Mouse (Mus musculus) spleen, postnatal 36 days (tissue): ENCODE data around the gene Obsl1.
A peak's percentile ranks its signal among the peaks of the same experiment; 100 is the strongest.

Experiments
- DNase-seq, 2 experiments: peaks; one replicate each; pipeline ENCODE4 v3.0.0; 2022; ENCODE audit warnings: low spot score in 2 of 2, mixed read lengths in 1 of 2

The Obsl1 gene

DNA sequence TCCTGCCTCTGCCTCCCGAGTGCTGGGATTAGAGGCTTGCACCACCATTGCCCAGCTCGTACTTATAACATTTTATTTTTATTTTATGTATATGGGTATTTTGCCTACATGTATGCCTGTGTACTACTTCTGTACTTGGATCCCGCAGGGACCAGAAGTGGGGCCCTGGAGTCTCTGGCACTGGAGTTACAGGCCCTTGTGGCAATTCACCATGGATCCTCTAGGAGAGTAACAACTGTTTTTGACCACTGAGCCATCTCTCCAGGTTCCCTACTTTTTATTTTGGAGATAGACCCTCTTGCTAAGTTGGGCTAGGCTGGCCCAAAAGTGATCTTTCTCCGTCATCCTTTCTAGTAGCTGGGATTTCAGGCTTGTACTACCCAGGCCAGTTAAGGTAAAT, 12.2 kb upstream of the Obsl1 start:
- no peak for DNase-seq

DNA sequence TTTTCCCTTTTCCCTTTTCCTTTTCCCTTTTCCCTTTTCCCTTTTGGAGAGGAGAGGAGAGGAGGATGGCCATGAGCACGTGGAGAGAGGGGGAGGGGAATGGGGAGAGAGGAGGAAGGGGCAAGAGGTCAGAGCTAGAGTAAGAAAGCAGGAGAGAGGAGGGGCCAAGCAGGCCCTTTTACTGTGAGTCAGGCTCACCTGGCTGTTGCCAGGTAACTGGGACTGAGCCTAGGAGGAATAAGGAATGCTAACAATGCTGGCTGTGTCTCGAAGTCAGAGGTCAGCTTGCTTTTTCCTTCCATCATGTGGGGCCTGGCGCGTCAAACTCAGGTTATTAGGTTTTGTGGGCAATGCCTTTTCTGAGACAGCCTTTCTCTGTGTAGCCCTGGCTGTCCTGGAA, 11.7 kb upstream of the Obsl1 start:
- no peak for DNase-seq

DNA sequence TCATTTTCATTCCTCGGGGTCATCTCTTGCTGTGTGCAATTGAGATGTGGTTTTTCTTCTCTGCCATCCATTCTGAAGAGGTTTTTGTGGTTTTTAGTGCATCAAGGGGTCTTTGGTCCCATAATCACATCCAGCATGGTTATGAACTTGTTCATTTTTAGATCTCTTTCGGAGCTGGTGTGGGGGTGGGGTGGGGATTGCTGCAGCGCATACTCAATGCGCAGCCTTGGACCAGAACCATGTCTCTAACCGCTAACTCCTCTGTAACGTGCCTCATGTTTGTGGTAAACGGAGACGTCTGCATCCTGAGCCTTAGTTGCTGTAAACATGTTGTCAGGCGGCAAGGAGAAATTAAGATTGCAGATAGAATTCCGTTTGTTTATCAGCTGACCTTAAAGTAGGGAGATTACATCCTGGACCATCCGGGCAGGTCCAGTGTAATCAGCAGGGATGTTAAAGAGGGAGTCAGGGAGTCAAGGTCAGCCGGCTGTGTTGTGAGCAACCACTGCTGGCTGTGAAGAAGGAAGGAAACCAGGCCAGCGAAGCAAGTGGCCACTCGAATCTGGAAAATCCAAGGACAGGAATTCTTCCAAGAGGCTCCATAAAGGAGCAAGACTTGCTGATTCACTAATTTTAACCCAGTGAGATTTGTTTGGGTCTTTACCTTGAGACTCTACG, 10.6 kb upstream of the Obsl1 start:
- no peak for DNase-seq

DNA sequence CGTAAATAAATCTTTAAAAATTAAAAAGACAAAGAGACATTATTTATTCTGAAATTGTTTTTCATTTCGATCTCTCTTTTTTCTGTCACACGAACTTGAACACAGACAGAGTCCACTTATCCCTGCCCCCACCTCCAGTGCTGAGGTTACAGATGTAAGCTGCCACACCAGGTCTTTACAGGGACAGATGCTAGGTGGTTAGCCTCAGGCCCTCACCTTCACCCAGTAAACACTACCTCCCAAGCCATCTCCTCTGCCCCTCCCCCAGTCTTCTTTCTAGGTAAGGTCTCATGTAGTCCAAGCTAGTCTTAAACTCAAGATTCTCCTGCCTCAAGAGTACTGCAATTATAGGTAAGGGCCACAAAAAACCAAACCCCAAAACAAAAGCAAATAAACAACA, 6.3 kb upstream of the Obsl1 start:
- no peak for DNase-seq

DNA sequence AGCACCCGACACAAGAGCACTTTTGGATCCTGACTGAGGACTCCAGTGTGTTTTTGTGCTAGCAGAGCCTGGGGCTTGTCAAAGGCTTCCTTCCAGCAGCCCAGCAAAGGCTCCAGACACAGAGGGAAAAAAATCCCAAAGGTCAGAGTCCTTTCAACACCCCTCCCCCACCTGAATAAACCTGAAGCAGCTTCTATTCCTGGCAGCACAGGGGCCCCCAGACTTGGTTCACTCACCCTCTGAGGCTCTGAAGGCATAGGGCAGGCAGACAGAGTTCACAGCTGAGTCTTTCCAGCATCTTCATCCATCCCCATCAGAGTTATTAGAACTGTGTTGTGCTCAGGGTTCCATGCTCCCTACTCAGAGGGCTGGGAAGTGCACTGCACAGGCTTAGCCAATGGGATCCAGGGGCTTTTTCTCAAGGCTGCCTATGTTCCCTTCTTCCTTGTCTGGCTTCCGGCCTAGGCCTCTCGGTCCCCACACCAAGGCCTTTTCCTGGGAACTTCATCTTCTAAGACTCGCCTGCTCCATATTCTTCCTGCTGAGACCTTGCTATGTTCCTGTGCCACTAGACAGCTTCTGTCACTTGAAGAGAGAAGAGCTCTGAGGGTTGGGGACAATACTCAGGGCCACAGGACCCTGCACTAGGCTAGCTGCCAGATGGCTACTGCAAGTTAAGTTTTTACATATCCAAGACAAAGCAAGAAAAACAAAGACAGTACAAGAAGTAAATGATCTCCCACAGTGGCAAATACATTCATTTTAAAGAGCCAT, 5.4 kb upstream of the Obsl1 start:
- no peak for DNase-seq

DNA sequence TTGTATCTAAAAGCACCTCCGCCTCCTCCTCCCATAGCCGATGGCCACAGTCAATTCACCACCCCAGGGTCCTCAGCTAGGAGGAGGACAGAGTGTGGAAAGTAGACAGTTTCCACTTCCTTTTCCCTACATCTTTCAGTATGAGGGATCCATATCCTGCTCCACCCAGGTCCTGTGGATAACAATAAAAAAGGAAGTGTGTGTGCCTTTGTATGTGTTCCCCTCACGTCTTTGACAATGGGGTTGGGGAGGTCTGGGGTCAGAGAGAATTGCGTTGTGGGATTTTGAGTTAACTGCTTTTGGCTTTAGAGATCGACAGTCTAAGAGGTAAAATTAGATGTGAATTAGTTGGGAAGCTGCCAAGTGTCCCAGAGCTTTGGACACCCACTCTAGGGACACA, 3.9 kb upstream of the Obsl1 start:
- DNase-seq, result no peak

DNA sequence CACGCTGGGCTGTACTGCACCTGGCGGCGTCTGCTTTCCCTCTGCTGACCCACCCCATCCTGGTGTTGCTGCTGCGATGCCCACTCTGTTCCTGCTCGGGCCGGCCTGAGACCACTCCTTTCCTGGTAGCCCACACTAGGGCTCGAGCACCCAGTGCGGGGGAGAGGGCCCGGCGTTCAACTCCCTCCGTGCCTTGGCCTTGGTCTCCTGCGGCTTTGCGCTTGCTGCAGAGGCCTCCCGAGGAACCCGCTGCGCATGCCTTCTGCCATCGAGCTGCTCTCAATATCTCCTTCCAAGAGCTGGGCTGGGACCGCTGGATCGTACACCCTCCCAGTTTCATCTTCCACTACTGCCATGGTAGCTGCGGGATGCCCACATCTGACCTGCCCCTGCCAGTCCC, 3.3 kb upstream of the Obsl1 start:
- no peak for DNase-seq

DNA sequence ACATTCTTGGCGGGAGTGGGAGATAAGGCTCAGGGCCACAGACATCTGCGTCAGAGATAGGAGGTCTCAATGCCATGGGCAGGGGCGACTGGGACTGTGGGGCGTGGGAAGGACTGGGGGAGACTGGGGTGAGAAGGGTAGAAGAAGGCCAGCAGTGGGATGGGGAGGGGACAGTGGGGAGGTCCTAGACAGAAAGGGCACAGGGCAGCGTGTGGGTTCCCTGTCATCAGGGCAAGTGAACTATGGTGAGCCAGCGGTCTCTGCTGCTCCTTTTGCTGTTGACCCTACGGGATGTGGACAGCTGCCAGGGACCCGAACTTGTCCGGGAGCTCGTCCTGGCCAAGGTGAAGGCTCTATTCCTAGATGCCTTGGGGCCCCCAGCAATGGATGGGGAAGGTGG, 754 bp upstream of the Obsl1 start, which contains the start of gene Inha:
Gene Inha (plus strand): TSS at position 72 of the 400 bp plus-strand sequence.
- no peak for DNase-seq

DNA sequence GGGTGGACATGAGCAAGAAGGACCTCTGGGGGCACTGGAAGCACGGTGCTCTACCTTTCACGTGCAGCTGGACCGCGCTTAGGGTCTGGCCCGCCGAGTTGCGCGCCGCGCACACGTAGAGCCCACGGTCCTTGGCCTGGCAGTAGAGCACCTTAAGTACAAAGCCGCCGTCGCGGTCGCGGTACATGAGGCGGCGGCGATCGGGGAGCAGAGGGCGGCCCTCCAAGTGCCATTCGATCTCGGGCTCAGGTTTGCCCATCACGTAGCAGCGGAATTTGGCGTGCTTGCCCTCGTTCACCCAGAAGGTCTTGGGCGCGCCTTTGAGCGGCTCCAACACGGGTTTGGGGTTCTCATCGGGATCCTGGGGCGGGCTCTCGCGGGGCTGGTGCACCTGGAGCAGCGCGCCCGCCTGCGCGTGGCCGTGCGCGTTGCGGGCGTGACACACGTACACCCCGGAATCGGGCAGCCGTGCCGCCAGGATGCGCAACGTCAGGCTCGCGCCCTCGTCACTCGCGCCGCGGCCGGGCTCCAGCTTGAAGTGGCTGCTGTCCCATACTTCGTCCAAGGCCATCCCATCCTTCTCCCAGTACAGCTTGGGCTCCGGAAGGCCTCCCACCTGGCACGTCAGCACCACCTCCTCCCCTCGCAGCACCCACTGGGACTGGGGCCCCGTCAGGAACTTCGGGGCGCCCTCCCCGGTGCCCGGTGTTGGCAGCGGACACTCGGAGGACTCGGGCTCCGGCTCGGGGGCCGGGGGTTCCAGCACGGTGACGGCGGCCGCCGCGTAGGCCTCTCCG, 895 bp downstream of the Obsl1 start:
- no peak for DNase-seq

DNA sequence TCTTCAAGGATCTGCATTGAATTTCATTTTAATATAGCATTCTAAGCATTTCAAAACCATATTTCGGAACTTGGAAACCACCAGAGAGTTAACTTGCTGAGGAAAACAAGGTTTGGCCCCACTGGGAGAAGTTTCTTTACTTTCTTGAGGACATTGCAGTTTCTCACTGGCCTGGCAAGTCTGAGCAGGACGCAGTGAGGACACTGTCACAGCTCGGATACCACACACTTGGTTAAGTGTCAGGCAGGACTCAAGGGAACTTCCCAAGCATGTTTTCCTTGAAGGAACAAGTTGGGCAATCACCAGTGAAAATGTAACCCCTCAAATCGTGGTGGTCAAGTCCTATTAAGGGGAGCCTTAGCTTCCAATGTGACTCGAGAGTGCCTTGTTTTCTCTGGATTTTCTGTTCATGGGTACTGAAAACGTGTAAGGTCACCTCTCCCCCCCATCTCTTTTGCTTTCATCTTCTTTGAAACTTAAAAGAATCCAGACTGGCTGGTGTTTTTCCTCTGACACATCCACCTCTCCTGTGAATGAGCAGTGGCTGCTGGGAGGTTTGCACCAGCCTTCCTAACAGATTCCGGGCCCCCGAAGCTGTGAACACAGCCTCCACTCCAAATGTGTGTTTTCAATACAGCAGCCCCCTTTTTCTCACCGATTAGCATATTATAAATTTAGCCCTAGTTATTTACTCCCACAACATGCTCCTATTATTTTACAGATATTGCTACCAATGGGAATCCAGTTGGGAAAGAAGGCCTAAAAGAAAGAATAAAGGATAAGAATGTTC, 1.8 kb downstream of the Obsl1 start:
- DNase-seq, result no peak

DNA sequence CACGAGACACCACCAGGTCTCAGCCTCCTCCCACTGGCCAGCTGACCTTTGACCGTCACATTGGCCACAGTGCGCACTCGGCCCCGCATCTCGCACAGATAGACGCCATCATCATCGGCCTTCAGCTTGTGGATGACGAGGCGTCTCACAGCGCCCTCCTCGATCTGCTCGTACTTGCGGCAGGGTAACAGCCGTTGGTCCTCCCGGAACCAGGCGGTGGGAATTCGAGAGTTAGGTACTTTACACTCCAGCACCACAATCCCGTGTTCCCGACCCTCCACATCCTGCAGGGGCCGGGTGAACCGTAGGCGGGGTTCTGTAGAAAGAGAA, 2.6 kb downstream of the Obsl1 start:
- DNase-seq, result no peak

DNA sequence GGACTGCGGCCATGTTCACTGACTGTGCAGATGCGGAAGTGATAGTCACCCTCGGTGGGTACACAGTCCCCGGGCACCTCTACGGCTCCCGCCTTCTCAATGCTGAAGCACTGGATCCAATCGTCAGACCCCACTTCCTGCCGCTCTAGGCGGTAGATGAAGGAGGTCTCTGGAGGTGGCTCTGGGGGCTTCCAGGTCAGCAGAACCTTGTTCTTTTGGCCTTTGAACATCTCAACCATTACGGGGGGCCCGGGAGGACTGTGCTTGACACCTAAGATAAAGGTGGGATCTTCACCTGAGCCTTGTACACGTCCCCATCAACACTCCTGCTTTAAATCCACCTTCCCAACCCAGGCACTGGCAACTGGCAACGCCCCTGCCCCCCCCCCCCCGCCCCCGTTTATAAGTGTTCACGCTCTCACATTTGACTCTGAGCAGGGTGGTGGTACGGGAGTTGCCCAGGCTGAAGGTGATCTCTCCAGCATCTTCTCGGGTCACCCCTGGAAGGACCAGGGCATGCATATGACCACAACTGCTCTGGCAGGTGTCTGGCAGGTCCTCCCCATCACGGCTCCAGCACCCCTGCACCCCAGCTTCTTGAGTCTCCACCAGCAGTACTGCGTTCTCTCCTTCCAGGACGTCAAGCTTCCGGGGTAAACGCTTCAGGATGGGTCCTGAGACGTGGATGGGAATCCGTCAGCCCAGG, 3.2 kb downstream of the Obsl1 start:
- DNase-seq, result no peak

DNA sequence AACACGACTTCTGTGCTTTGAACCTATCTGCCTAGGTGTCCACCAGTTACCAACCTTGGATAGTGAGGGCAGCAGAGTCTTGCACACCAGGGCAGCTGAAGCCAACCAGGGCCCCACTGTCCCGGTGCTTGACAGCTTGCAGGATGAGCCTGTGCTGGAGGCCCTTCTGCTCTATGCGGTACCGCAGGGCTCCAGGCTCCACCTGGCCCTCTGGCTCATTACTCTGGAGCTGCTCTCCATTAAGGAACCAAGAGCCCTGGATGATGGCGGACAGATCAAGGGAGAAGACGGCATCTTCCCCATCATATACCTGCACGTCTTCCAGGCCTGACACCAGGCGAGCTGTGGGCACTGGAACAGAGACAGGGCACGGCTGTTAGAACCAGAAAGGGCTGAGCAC, 4.3 kb downstream of the Obsl1 start:
- no peak for DNase-seq

DNA sequence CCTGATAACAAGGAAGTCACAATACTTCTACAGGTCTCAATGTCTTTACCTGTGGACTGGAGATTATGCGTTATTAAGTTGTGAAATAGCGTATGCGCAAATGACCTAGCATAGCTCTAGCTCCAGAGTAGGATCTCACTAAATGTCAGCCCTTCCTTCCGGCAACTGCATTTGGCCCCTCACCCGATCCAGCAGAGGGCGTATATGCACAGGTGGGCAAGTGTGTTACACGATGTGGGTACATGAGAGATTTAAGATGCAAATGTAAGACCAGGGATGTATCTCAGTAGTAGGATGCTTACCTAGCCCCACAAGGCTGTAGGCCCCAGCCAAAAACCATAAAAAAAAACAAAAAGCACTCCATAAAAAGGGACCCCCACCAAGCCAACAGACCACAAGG, 6.8 kb downstream of the Obsl1 start:
- no peak for DNase-seq

DNA sequence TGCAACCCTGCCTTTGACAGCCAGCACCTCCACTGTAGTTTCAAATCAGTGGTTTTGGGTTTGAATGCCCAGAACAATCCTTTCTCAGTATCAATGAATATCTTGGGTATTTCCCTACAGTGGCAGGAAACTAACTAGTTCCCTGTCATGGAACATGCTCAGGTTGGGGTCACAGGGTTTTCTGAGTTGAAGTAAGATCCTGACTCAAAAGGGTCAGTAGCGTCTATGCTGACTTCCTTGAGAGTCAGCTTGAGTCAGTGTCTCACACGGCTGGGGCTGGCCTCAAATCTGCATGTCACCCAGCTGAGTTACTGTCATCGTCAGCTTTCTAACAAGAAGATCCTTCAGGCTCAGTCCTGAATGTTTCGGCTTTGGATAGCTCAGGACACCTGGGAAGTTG, 7.4 kb downstream of the Obsl1 start:
- no peak for DNase-seq

DNA sequence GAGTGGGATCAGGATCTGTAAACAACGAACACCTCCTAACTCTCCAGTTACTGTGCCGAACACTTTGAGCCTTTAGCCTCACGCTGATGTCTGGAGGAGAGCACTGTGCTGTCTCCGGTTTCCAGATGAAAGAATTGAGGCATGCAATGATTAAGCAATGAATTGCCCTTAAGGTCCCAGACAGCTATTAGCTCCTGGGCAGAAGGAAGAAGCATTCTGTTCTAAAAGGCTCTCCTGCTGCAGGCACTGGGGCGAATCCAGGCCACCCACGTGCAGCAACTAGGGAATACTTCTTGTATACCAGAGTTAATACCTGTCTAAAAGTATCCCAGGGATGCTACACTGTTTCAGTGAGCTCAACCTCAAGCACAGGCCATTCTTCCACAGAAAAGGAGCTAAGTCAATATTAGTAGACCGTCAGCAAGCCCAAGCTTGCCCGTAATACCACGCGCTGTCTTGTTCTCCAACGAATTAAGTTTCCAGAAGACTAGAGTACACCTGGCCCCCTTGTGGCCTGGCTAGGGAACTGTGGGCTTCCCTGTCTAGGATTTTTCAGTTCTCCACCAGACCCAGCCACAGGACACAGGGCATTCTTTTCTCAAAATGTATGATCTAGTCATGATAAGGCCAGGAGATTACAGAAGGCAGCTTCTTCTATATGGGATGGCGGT, 11.2 kb downstream of the Obsl1 start:
- no peak for DNase-seq

DNA sequence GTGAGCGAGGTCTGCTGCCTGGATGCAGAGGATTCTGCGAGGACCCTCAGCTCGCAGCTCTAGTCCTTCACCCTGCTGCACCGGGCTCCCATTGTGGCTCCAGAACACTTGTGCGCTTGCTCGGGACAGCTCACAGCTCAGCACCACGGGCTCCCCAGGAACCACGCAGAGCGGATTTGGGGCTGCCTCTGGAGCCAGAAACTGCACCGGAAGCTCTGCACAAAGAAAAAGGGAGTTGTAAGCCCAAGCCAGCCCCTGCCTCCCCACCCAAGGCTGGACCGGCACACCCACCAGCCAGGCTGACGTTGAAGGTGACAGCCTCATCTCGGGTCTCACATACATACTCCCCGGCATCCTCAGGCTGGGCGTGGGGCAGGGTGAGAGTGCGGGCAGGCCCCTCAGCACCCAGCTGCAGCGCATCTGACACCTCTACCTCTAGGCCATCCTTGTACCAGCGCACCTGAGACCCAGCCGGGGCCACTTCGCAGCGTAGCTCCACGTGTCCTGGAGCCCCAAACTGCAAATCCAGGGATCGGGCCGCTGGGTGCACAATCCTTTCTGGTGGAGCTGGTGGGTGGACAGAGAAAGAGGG, 13.6 kb downstream of the Obsl1 start:
- DNase-seq, result no peak

DNA sequence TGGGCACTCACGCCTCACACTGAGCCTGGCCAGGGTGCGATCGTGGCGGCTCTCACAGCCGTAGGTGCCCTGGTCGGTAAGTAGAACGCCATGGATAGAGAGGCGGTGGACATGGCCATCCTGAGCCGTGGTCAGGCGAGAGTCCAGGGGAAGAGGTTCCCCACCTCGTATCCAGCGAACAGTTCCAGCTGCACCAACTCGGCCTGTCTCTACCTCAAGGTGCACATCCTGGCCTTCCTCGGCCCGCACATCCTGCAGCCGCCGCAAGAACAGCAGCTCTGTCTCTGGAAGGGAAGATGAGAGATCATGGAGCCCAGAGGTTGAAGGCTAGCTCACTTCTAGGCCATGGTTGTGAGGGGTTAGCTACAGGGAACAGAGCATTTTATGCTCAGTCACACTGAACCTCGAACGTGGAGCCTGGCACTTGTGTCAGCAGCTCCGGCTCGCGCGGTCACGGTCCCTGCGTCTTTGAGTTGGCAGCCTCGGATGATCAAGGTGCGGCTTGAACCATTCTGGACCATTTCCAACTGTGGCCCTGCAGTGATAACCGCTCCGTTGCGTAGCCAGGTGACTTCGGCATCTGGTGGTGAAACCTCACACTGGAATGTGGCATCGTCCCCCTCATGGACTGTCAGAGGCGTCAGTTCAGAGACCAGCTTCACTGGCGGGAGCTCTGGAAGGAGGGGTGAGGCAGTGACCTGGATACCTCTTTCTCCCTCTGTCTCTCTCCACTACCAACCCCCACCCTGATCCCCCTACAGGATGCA, 15.3 kb downstream of the Obsl1 start:
- DNase-seq, result no peak

DNA sequence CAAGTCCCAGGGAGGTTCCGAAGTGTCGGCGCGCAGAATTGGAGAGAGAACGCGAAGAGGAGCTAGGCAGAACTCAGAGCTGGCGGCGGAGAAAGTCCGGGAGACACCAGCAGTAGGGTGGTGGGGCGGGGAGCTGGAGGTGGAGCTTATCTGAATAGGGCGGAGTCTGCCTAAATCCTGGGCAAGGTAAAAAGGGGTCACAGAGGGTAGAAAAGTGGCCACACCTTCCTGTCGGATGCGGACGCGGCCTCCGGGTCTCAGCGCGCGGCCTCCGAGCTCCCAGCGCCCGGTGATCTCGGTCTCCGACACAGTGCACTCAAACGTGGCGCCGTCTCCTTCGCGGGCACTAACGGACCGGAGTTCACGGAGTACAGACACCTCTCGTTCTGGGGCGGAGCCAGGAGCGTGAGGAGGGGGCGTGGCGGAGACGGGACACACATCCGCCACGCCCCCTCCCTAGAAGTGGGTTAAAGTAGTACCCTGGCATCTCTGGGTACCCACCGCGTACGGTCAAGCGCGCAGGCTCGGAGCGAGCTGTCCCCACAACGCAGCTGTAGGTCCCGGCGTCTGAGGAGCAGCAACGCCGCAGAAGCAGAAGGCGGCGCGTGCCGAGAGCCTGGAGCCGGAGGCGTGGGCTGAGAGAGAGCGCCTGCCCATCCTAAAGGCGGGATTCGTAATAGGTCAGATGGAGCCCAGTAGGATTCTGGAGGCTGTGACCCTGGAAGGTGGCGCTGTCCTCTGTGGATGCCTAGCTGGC, 18.7 kb downstream of the Obsl1 start:
- peak; percentile 42 to 50 for DNase-seq
